Mouse (Mus musculus) embryonic facial prominence, embryonic 10.5 days (tissue): Measurements from ENCODE around the gene Hoxc12. TPM values are rescaled to one million over a fixed set of nuclear protein-coding genes. Genes with fewer than 3 reads are reported as not detected.

Source experiments
- DNase-seq: peaks from one replicate; pipeline ENCODE4 v3.0.0-alpha.2; 2017; ENCODE audit warnings: low spot score
- H3K27ac ChIP-seq: fragments of 300-500 bp; sonication (generic); replicated peaks from 2 replicates; pipeline ENCODE4 v1.5.1; 2016; ENCODE audit warnings: mild to moderate bottlenecking
- H3K27me3 ChIP-seq: fragments of 300-500 bp; sonication (generic); replicated peaks from 2 replicates; pipeline ENCODE4 v1.6.1; 2016; ENCODE audit warnings: low read depth, mild to moderate bottlenecking; ENCODE audit not compliant: poor library complexity, severe bottlenecking
- H3K36me3 ChIP-seq: fragments of 300-500 bp; sonication (generic); replicated peaks from 2 replicates; pipeline ENCODE4 v1.6.1; 2016; ENCODE audit warnings: mild to moderate bottlenecking, moderate library complexity
- H3K4me1 ChIP-seq: fragments of 300-500 bp; sonication (generic); 2 replicates; pipeline ENCODE4 v1.6.1; 2016
- H3K4me3 ChIP-seq: fragments of 300-500 bp; sonication (generic); 2 replicates; pipeline ENCODE4 v1.5.1; 2016; ENCODE audit warnings: mild to moderate bottlenecking, moderate library complexity
- H3K9me3 ChIP-seq: fragments of 300-500 bp; sonication (generic); 2 replicates; pipeline ENCODE4 v1.6.1; 2016; ENCODE audit warnings: mild to moderate bottlenecking
- WGBS: fragments of 180-500 bp; shearing (Covaris S2); methylation state at CpG from one replicate; pipeline ENCODE4 v1.1.7; 2016; 5-methylcytosine and 5-hydroxymethylcytosine counted together
- polyA plus RNA-seq: library from polyadenylated mRNA; unstranded; fragments of >200 nt; fragmentation: Nextera tagmentation; extraction: Ambion mirVana; gene quantifications from 2 replicates; pipeline ENCODE4 v1.2.1, GENCODE M21; 2016

The Hoxc12 gene
- polyA plus RNA-seq, 1 experiment from 2014 or later = not detected

DNA sequence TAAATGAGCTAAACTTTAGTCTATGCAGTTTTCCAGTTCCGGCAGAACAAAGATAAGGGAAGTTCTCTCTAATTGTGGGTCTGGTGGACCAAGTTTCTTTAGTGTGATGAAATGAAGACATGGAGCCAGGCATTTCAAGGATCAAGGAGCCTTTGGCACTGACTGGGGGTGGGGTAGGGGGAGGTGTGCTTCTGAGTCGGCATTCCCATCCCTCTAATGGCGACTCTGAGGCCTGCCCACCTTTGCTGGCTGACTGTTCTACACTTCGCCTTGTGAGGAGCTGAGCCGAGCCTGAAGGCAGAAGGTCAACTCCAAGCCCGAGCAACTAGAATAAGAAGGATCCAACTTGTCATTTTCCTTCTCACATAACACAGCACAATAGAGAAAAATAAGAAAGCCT, 25.2 kb downstream of the Hoxc12 start:
- no peak for DNase-seq
- no peak overlapping the region for H3K27ac ChIP-seq
- peaks cover 5% of the 10 kb centered on the region; the same call in 1 of the 2 replicates for H3K4me1 ChIP-seq
- no peaks in the 10 kb centered on the region for H3K36me3 ChIP-seq
- WGBS = 5% methylated on average over 6 of the region's 6 CpGs
- no peaks in the 10 kb centered on the region for H3K9me3 ChIP-seq
- H3K27me3 ChIP-seq = peaks cover 100% of the 10 kb centered on the region
- H3K4me3 ChIP-seq = no peak overlapping the region

GRCm38 (mm10) chr15:102962492-102962891, 25.9 kb downstream of the Hoxc12 start:
- Histone ChIP-seq H3K4me3 (no peak overlapping the region), H3K9me3 (no peaks in the 10 kb centered on the region), H3K27ac (no peak overlapping the region), H3K36me3 (no peaks in the 10 kb centered on the region), H3K4me1 (peaks cover 7% of the 10 kb centered on the region; the same call in 1 of the 2 replicates), H3K27me3 (peaks cover 100% of the 10 kb centered on the region)
- no peak for DNase-seq
- 2% methylated on average over 13 of the region's 13 CpGs for WGBS

GRCm38 (mm10) chr15:102963259-102963658, 26.7 kb downstream of the Hoxc12 start:
- Histone ChIP-seq H3K27me3 (peaks cover 100% of the 10 kb centered on the region), H3K9me3 (no peaks in the 10 kb centered on the region), H3K4me3 (no peak overlapping the region), H3K27ac (no peak overlapping the region), H3K36me3 (no peaks in the 10 kb centered on the region), H3K4me1 (peaks cover 7% of the 10 kb centered on the region; the same call in 1 of the 2 replicates)
- 2% methylated on average over 8 of the region's 8 CpGs for WGBS
- DNase-seq = no peak

- peaks cover 7% of the 10 kb centered on the region; the same call in 1 of the 2 replicates for H3K4me1 ChIP-seq
- H3K27ac ChIP-seq = no peak overlapping the region
- WGBS = 1% methylated on average over 28 of the region's 28 CpGs
- no peaks in the 10 kb centered on the region for H3K9me3 ChIP-seq
- DNase-seq = peak; percentile 74
- H3K4me3 ChIP-seq = no peak overlapping the region
- no peaks in the 10 kb centered on the region for H3K36me3 ChIP-seq
- H3K27me3 ChIP-seq = peaks cover 100% of the 10 kb centered on the region
Measured at GRCm38 (mm10) chr15:102963671-102964640, 27.4 kb downstream of the Hoxc12 start.

DNA sequence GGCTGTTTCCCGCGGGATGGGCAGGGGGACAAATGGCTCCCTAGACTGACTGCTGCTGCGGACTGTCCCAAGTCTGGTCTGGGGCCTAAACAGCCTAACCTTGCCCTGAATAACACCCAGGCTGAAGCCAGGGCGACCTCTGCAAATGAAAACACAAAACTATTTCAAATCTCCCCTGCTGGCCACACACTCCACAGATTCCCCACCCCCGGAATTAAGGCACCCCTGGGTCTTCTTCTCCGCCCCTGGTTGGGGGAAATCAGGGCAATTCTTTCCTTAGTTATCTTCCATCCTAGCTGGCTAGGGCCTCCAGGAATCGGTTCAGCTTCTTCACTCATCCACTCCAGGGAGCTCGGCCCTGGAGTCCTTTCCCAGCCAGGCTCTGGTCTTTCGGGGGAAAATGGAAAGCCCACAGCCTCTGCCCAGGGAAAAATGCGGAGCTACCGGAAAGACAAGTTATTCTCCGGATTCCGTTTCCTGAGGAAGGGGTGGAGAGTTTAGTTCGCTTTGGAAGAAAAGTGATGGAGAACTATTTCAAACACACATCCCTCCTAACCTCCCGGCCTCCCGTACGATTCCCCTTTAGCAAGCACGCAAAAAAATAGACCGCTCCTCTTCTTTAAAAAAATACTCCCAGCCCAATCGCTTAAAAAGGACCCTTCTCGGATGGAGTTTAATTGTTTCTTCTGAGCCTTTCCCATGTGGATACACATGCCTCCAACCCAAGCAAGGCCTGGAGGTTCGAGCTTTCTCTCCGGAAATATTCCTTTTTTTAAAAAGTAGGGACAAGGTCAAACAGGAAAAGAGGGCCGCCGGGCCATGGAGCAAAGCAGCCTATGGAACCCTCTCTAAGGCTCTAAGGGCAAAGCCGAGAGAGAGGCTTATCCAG, 28.7 kb downstream of the Hoxc12 start:
- no peak overlapping the region for H3K4me3 ChIP-seq
- H3K4me1 ChIP-seq = peaks cover 7% of the 10 kb centered on the region; the same call in 1 of the 2 replicates
- DNase-seq = peak; percentile 58
- H3K27ac ChIP-seq = no peak overlapping the region
- H3K27me3 ChIP-seq = peaks cover 100% of the 10 kb centered on the region
- 2% methylated on average over 26 of the region's 26 CpGs for WGBS
- no peaks in the 10 kb centered on the region for H3K36me3 ChIP-seq
- H3K9me3 ChIP-seq = no peaks in the 10 kb centered on the region

DNA sequence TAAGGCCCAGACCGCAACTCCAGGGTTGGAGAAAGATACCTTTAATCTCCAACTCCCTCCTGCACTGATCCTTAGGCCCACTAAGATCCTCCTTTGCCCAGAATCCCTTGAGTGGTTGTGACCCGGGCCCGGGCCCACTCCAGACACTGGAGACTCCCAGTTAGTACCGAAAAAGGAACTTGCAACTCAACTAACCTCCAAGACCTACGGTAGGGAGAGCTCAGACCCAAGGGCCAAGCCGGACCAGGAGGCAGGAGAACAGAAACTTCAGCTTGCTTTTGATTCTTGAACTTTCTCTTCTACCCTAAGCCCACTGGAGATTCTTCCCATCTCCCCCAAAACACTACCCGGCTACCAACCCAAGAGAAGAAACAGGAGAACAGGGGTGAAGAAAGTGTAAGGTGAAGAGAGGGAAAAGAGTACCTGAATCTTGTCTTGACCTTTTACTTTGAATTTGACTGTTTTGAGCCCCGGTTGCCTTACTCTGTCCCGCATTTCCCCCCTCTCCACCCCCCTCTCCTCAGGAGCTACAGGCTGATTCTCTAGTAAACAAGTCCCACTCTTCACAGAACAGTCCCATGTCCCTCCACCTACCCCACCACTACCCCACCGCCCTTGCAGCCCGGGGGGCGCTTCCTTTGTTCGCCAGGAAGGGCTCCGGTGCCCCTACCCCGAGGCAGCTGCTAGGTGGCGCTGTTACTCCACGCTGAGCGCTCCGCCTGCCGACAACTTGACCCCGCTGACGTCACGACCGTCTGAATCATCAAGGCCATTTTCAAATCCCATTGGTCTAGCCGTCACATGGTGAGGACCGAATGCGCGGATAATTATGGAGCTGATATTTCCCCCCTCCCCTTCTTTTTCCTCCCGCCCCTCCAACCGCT, 29.6 kb downstream of the Hoxc12 start:
- DNase-seq = peak; percentile 90
- peaks cover 7% of the 10 kb centered on the region; the same call in 1 of the 2 replicates for H3K4me1 ChIP-seq
- no peaks in the 10 kb centered on the region for H3K36me3 ChIP-seq
- H3K4me3 ChIP-seq = peak overlapping the region; percentile 27
- peaks cover 100% of the 10 kb centered on the region for H3K27me3 ChIP-seq
- H3K27ac ChIP-seq = no peak overlapping the region
- H3K9me3 ChIP-seq = no peaks in the 10 kb centered on the region
- WGBS = 3% methylated on average over 30 of the region's 30 CpGs

GRCm38 (mm10) chr15:102966776-102967311, 30.3 kb downstream of the Hoxc12 start, which contains the start of gene Hoxc10:
TSS of gene Hoxc10 (plus strand) at chr15:102966796.
- Histone ChIP-seq H3K27me3 (peaks cover 100% of the 10 kb centered on the region), H3K9me3 (no peaks in the 10 kb centered on the region), H3K4me1 (peaks cover 7% of the 10 kb centered on the region; the same call in 1 of the 2 replicates), H3K27ac (no peak within 1 kb of the TSS), H3K4me3 (peak within 1 kb of the TSS; percentile 27), H3K36me3 (no peaks in the 10 kb centered on the region)
- DNase-seq = no peak
- 2% methylated on average over 27 of the region's 27 CpGs for WGBS

DNA sequence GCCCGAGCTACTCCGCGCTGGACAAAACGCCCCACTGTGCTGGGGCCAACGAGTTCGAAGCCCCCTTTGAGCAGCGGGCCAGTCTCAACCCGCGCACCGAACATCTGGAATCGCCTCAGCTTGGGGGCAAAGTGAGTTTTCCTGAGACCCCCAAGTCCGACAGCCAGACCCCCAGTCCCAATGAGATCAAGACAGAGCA, 30.7 kb downstream of the Hoxc12 start, which contains the start of gene Hoxc5:
Gene Hoxc5, plus strand, starts transcription at position 132 of the 199 bp plus-strand sequence.
- DNase-seq = no peak

DNA sequence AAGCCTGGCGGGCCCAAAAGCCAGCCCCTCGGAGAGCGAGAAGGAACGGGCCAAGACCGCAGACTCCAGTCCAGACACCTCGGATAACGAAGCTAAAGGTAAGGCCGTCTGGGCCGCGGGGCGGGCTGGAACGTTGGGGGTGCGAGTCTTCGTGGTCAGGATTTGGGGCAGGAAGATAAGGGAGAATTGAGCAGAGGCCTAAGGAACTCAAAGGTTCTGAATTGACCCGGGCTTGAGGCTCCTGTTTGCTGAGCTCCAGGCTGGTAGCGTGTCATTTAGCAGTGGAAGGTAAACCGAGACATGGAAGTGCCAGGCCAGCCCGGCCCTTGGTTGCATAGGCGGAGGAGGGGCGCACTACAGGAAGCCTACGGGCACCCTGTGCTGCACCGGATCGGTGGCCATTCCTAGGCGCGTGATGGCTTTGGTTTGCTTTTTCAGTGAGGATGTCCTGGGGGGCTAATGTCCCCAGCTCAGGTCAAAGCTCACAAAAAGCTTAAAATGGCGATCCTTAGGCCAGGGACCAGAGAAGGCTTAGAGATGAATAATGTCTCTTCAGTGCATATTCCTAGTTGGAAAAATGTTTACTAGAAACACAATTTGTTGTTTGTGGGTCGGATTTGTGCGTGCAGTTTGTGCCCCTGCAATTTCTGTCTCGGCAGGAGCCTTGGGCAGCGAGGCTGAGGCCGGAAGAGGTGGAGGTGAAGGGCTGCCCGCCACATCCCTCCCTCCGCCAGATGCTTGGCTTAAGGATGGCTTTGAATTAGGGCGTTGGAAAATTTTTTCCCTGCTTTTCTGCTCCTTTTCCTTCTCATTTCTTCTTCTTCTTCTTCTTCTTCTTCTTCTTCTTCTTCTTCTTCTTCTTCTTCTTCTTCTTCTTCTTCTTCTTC, 31.2 kb downstream of the Hoxc12 start:
- Histone ChIP-seq H3K9me3 (no peaks in the 10 kb centered on the region), H3K27ac (no peak overlapping the region), H3K4me3 (no peak overlapping the region), H3K36me3 (no peaks in the 10 kb centered on the region), H3K4me1 (peaks cover 7% of the 10 kb centered on the region; the same call in 1 of the 2 replicates), H3K27me3 (peaks cover 100% of the 10 kb centered on the region)
- DNase-seq = peak; percentile 49
- WGBS = 2% methylated on average over 34 of the region's 34 CpGs

More for the DNA sequence above, 30.7 kb downstream of the Hoxc12 start, which contains the start of gene Hoxc5:
- H3K27ac ChIP-seq = no peak within 1 kb of the TSS
- no peaks in the 10 kb centered on the region for H3K9me3 ChIP-seq
- no peaks in the 10 kb centered on the region for H3K36me3 ChIP-seq
- peaks cover 7% of the 10 kb centered on the region; the same call in 1 of the 2 replicates for H3K4me1 ChIP-seq
- WGBS = 1% methylated on average over 12 of the region's 12 CpGs
- peak within 1 kb of the TSS; percentile 27 for H3K4me3 ChIP-seq
- H3K27me3 ChIP-seq = peaks cover 100% of the 10 kb centered on the region

- H3K4me3 ChIP-seq = no peak overlapping the region
- 22% methylated on average over 1 of the region's 1 CpGs for WGBS
Measured at GRCm38 (mm10) chr15:102969296-102969695, 32.7 kb downstream of the Hoxc12 start.

GRCm38 (mm10) chr15:102970740-102971139, 34.2 kb downstream of the Hoxc12 start:
- no peak overlapping the region for H3K27ac ChIP-seq

More at GRCm38 (mm10) chr15:102969296-102969695, 32.7 kb downstream of the Hoxc12 start:
- no peak overlapping the region for H3K27ac ChIP-seq
- no peaks in the 10 kb centered on the region for H3K36me3 ChIP-seq
- H3K4me1 ChIP-seq = peaks cover 7% of the 10 kb centered on the region; the same call in 1 of the 2 replicates
- no peaks in the 10 kb centered on the region for H3K9me3 ChIP-seq
- no peak for DNase-seq
- H3K27me3 ChIP-seq = peaks cover 100% of the 10 kb centered on the region

More at GRCm38 (mm10) chr15:102970740-102971139, 34.2 kb downstream of the Hoxc12 start:
- H3K9me3 ChIP-seq = no peaks in the 10 kb centered on the region
- peaks cover 7% of the 10 kb centered on the region; the same call in 1 of the 2 replicates for H3K4me1 ChIP-seq
- H3K4me3 ChIP-seq = no peak overlapping the region
- no peaks in the 10 kb centered on the region for H3K36me3 ChIP-seq
- H3K27me3 ChIP-seq = peaks cover 100% of the 10 kb centered on the region
- DNase-seq = no peak
- WGBS = 2% methylated on average over 12 of the region's 12 CpGs
